Mouse (Mus musculus) thymus, postnatal 25 days (tissue): ENCODE measurements at regions not wholly inside any gene's neighbourhood (a gene's known extent, or its start where the extent isn't known, plus 50 kb on each side); places are given as distances from the start of the nearest gene placed in this dataset.

ENCODE experiments used
- DNase-seq: peaks from one replicate; pipeline ENCODE4 v3.0.0; 2022

GRCm38 (mm10) chr11:35065959-35066414, 55.0 kb upstream of the Slit3 start:
- DNase-seq, result no peak

DNA sequence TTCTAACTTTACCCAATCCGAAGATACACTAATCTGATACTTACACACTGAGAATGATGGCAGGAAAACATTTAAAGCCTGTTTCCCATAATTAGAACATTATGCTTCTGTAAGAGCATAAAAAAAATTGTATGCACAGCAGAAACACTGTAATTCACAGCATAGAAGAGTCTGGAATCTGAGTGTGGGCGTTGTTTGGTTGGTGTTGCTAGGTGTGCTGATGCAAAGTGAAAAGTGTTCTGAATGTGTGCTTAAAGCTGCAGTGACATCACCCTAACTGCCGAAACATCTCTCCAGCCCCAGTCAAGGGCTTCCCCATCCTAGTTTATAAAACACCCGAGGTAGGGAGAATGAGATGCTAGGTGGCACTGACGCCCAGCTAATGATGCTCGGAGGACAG, 63.2 kb upstream of the Slit3 start:
- DNase-seq, result no peak

DNA sequence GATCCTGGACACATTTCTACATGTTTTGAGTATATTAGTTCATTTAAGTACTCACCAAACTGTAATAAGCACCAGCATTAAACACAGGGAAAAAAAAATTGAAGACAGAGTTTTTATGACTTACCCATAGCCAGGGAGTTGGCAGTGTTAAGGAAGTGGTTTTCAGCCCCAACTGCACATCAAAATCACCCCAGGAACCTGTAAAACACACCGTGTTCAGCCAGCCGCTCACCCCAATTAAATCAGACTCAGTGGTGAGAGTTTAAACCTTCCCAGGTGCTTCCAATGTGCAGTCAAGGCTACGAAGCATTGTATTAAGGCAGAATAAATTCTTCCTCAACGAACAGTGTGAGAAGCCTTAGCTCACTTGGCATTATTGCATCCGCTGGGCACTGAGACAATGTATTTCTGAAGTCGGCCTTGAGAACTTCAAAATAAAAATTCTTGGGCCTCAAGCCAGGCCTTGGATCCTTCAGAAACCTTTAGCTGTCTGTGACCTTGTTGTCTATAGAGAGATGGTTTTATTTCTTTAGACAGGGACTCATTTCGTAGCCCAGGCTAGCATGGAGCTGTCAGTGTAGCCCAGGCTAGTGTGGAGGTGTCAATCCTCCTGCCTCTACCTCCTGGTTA, 65.4 kb upstream of the Slit3 start:
- DNase-seq, result no peak

DNA sequence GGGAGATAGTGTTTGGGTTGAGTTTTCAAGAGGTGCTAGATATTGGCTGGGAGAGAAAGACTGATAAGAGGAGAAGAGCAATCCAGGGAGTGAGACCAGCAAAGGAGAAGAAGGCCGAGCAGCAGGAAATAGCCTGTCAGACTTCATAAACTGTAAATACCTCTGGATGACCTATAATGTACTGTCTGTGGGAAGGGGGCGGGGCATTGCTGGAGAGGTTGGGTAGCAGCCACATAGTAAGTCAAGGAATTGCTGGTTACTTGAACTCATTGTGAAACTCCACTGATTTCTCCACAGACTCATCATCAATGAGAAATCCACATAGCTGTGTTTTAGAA, 67.4 kb upstream of the Slit3 start:
- no peak for DNase-seq

GRCm38 (mm10) chr11:35052856-35053612, 68.0 kb upstream of the Slit3 start:
- no peak for DNase-seq

DNA sequence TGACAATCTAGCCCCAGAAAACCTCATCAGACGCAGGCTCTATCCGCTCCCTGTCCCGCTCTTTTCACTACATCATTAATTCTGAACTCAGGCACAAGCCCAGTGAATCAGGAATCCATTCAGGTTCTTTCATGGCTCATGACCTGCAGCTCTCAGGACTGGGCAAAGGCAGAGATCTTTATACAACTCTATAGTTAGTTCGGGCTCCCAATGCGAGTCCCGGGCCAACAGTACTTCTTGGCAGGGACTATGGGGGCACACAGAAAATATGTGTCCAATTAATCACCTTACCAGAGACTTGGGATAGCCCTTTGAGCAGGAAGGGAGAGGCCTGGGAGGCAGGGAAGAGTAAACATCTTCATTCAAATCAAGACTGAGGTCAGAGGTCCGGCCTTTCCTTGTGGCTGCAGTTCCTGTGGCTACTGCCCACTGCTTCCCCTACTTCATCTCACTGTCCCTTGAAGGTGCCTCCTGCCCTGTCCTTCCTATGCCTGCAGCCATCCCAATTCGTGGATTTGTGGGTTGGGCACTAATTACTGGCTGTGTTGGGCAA, 71.3 kb upstream of the Slit3 start:
- no peak for DNase-seq

GRCm38 (mm10) chr11:35044659-35045058, 76.4 kb upstream of the Slit3 start:
- no peak for DNase-seq

DNA sequence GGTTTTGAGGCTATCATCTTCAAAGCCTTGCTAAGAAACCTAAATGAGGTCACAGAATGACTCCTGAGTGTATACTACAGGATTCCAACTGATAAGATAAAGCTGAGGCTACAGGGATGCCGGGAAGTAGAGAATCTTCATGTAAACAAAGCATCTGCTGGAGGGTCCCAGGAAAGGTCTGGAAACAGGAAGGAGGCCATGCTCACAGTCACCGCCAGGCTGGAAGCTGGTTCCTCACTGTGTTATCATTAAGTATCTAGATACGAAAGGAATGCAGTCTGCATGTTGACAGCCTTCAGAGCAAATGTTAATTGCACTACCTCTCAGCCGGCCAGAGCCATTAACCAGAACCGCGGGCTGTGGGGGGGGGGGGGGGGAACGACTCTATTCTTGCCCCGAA, 96.6 kb upstream of the Slit3 start:
- DNase-seq, result no peak

DNA sequence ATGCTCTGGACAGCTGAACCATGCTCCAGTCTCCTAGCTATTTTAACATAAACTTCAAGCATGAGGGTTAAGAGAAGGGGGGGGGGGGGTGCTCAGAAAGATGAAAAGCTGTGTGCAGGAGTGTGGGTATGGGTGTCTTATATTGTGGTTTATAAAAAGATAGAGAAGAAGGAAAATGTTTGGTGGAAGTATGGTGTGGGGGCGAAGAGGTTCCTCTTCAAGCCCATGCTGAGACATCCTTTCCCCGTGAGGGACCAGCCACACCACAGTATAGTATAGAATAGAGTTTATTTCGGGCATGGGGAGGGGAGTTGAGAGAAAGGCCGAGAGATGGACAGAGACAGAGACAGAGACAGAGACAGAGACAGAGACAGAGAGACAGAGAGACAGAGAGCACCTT, 97.2 kb upstream of the Slit3 start:
- DNase-seq, result no peak

- no peak for DNase-seq
Measured at GRCm38 (mm10) chr11:35021990-35022625, 98.9 kb upstream of the Slit3 start.

- no peak for DNase-seq
Measured at GRCm38 (mm10) chr11:35016998-35017397, 104.0 kb upstream of the Slit3 start.

DNA sequence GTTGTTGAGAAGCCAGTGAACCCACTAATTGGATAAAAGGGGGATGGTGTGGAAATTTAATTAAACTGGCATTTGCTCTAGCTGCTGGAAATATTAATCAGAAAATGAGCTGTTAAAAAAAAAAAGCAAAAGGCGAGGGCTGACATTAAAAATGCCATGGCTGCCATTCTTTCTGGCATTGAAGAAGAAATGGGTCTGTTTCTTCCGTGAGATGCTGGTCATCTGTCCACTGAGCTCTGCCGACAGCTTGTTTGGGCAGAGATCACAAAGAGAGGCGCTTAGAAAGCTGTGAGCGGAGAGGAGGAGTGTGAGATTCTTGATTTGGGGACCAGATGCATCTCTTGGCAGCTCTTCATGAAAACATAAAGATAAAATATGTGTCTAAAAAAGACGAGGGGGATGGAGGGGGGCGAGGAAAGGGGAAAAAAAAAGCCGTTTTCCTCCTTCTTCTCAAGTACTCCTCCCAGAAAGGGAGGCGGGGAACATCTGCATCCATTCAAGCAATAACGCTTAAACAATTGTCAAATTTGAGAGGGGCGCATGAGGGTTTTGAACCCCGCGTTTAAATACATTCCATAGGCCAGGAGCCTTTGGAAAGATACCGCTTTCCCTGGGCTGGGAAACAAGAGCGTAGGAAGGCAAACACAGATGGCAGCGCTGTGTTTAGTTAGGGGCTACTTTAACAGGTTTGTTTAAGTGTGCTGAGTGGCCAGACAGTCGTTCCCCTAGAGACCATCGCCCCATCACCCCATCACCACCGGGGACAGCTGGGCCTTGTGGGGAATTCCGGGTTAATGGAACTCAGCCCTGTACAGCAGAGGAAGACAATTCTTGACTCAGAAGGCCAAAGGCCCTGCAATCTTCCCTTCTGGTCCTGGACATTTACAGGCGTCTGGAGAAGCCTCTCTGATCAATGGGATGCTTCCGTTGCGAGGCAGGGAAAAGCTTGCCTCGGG, 109.2 kb upstream of the Slit3 start:
- DNase-seq, result no peak

DNA sequence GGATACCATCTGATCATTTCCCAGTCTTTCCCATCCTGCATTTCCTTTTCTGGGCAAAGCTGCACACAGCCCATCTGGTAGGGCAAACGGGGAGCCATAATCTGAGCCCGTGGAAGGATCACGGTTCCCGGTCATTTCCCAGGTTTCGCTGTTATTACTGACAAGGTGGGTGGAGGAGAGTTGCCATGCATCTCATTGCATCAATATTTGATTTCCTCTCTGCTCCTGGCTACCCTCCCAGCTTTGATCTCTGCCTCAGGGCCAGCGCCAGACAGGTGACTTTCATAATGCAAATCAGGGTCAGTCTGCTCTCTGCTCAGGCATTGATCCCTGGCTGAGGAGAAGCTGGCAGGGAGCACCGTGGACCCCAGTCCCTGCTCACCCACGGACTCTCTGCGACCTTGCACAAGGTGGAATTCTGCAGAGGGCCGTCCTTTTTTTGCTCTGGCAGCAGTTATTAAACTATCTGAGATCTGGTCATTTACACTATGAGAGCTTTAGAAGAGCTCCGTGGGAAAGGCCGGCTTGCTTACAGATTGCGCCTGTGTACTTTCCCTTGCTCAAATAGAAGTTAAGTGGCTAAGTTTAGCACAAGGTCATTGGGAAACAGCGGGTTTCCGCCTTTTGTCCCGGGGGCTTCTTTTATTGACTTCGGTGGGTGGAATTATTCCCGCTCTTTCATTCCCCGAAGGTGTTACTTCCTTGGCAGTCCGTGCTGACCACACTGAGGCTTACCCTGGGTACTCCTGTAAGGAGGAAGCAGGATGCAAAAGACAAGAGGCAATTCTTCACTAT, 114.1 kb upstream of the Slit3 start:
- no peak for DNase-seq

- no peak for DNase-seq
Measured at GRCm38 (mm10) chr11:35005143-35005542, 115.9 kb upstream of the Slit3 start.

DNA sequence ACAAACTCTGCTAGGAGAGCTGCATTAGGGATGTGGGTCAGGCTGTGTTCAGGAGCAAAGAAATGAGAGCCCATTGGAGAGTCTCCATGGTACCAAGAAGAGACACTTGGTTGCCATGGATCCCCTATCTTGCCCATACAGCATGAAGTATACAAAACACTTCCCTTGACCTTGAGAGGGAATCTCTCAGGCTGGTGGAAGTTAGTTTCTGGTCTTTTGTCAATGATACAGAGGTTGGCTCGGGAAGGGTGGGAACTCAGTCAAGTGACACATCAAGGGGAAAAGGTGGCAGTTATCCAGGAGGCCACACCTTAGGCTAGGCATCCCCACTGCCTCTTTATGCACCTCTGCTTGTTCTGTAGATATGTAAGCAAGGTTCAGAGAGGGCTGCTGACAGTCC, 116.6 kb upstream of the Slit3 start:
- no peak for DNase-seq

DNA sequence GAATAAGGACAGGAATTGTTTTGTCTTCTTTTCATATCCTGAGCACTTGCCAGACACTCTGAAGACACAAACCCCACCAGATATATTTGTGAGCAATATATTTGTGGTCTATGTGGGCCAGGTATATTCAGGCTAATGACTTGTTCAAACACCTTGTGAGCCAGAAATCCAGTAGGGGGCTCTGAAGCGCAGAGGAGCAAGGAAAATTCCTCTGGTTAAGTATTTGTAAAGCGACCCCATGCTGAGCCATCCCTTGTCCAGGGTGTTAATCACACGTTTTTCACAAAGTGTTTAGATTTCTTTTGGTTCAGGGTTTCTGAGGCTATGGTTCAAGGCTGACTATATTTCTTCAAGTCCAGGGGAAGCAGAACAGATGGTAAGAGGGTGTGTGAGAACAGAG, 117.1 kb upstream of the Slit3 start:
- no peak for DNase-seq

- DNase-seq, result no peak
Measured at GRCm38 (mm10) chr11:34997906-34998305, 123.1 kb upstream of the Slit3 start.

DNA sequence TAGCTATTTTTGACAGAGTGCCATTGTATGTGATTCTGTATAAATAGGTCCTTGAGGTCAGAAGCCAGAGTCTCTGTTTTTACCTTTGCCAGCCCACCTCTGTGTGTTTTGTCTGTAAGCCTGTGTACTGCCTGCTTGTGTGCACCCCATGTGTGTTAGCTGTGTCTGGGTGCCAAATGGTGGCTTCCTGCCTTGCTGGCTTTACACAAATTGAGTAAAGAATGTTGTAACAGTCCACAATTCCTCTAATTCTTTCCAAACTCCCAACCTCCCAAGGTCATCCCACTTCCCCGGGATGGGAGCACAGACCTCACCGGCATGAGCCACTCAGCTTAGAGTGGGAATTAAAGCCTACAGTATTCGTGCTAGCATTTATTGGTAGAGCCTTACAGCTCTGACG, 125.5 kb upstream of the Slit3 start:
- no peak for DNase-seq

DNA sequence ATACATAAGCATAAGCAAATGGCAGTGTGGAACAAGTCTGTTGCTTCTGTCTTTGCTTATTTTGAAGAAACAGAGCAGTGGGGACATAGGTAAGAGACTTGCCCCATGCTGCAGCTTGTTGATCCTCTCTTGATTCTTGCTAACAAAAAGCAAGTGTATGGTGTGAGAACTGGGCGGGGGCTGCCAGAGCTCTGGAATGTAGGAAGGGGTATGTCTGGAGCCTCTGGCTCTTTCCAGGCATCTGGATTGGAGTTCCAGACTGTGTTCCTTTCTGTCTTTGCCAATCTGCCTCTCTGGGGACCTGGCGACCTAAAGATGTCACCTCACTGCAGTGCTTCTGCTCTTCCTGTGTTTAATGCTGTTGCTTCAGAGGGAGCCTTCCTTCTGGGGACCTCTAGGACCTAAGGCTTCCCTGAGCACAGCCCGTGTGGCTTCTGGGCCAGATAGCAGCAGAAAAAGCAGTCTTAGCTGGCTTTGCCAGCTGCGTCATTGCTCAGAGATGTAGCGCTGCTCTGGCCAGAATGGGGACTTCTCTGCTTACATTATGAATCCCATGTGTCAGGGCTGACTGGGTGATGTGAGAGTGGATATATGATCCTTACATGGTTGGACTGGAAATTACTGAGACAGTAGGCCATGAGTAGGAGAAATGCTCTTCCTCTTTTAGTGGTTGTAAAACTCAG, 138.1 kb upstream of the Slit3 start:
- no peak for DNase-seq

- DNase-seq, result no peak
Measured at GRCm38 (mm10) chr11:34980210-34980609, 140.8 kb upstream of the Slit3 start.

DNA sequence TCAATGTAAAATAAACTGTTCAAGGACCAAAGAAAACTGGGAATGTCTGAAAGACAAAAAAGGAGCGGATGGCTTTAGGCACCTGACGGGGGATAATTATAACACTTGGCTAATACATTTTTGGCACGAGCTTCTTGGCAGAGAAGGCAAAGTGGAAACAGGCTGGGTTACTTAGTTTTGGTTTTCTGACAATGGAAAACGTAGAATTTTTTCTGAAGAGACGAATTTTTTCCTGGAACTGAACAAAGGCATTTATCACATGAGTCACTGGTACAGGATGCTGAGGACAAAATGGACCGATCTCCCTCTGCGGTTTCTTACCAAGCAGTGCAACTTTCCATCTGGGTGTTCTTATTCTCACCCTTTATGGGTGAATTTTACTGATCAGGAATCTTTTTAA, 143.2 kb upstream of the Slit3 start:
- DNase-seq, result no peak
